Mouse (Mus musculus) MEL (cell line): ENCODE measurements at regions not wholly inside any gene's neighbourhood (a gene's known extent, or its start where the extent isn't known, plus 50 kb on each side); places are given as distances from the start of the nearest gene placed in this dataset.

ENCODE experiments used
- CHD2 ChIP-seq: IDR thresholded peaks from 2 replicates; pipeline ENCODE4 v1.6.1; 2011; ENCODE audit warnings: low read length, improper control_type of control experiment
- CTCF ChIP-seq, 3 experiments: IDR thresholded peaks in 2 of 3; conservative IDR thresholded peaks in 1 of 3; 2 replicates each; pipeline ENCODE4 v1.5.1; 2011 to 2012; ENCODE audit warnings: low read length in 3 of 3, low read depth in 2 of 3, mild to moderate bottlenecking in 2 of 3, improper control_type of control experiment in 1 of 3, inconsistent platforms in 1 of 3, mixed read lengths in 1 of 3, moderate library complexity in 1 of 3; ENCODE audit not compliant: control insufficient read depth in 1 of 3, insufficient read depth in 1 of 3, poor library complexity in 1 of 3, severe bottlenecking in 1 of 3
- EP300 ChIP-seq, 2 experiments: IDR thresholded peaks; 2 replicates each; pipeline ENCODE4 v1.6.1; 2011; ENCODE audit warnings: improper control_type of control experiment in 2 of 2, low read length in 2 of 2, low read depth in 1 of 2, mild to moderate bottlenecking in 1 of 2
- JUND ChIP-seq: IDR thresholded peaks from 2 replicates; pipeline ENCODE4 v1.6.1; 2011; ENCODE audit warnings: low read depth, mild to moderate bottlenecking, improper control_type of control experiment, low read length
- MAX ChIP-seq: IDR thresholded peaks from 2 replicates; pipeline ENCODE4 v1.6.1; 2011; ENCODE audit warnings: low read length, improper control_type of control experiment
- NRF1 ChIP-seq: IDR thresholded peaks from 2 replicates; pipeline ENCODE4 v1.6.1; 2014; ENCODE audit warnings: low read depth, mild to moderate bottlenecking, inconsistent platforms, low read length, improper control_type of control experiment, moderate library complexity; ENCODE audit not compliant: poor library complexity, insufficient read depth, severe bottlenecking
- POLR2A ChIP-seq, 2 experiments: IDR thresholded peaks; 2 replicates each; pipeline ENCODE4 v1.6.1; 2011 to 2012; ENCODE audit warnings: low read length in 2 of 2, mild to moderate bottlenecking in 2 of 2, control low read depth in 1 of 2, improper control_type of control experiment in 1 of 2, low read depth in 1 of 2, moderate library complexity in 1 of 2; ENCODE audit not compliant: control insufficient read depth in 1 of 2, insufficient read depth in 1 of 2, poor library complexity in 1 of 2
- ZNF384 ChIP-seq: IDR thresholded peaks from 2 replicates; pipeline ENCODE4 v1.6.1; 2012; ENCODE audit warnings: low read depth, mild to moderate bottlenecking, inconsistent platforms, low read length, improper control_type of control experiment

DNA sequence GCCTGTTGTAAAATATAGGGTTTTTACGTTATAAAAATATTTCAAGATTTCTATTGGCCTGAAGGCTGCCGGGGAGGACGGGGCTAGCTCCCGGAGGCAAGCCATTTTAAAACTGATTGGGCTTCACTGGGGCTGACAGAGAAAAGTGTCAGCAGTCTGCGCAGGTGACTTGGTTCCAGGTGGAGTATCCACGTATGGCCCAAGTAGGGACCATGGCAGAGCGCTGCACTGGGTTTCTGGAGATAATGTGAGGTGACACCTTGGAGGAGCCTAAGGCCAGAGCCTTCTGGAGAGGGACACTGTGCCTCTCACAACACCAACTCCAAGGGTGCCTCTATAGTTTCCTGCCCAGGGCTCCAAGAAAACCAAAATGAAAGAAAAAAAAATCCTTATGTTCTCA is 95.9 kb downstream of the Trim42 start:
- TF ChIP-seq CTCF (IDR thresholded peaks at IDR 0.05 in 2 of 3, conservative IDR thresholded peaks at IDR 0.05 in 1 of 3; ENCODE audit: control insufficient read depth in 1 of 3, insufficient read depth in 1 of 3, low read depth in 2 of 3, low read length in 3 of 3, poor library complexity in 1 of 3, severe bottlenecking in 1 of 3) (no peak), CHD2 (no peak), ZNF384 (no peak), NRF1 (no peak), JUND (no peak), MAX (no peak), POLR2A (IDR thresholded peaks at IDR 0.05; ENCODE audit: control insufficient read depth in 1 of 2, insufficient read depth in 1 of 2, low read depth in 1 of 2, low read length in 2 of 2, poor library complexity in 1 of 2) (no peak), EP300 (IDR thresholded peaks at IDR 0.05; ENCODE audit: low read depth in 1 of 2, low read length in 2 of 2) (no peak)
